Mouse (Mus musculus): ENCODE data around the gene Mfap1b.

Mfap1b gene

DNA sequence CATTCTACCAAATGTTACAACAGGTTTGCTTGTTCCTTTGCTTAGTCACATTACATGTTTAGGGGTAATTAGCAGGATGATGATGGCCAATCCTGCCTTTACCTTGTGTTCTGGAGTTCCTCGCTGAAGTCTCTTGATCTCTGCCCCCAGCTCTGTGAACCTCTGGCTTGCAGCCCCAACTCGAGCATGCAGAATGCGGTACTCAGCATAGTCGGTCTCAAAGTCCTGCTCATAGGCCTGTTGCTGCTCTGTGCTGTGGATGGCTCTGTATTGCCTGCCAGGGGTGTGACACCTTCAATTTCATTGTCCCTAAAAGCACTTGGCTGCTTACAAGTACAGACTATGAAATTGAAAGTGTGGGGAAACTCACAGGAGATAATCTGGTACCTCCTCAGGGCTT, 34.1 kb downstream of the Mfap1b start:
- CTCF ChIA-PET, result interaction anchor here (0.6 kb wide), 2 partner anchors 27 kb away, joined by 3 to 8 read pairs; no protein-coding TSS in a partner anchor

DNA sequence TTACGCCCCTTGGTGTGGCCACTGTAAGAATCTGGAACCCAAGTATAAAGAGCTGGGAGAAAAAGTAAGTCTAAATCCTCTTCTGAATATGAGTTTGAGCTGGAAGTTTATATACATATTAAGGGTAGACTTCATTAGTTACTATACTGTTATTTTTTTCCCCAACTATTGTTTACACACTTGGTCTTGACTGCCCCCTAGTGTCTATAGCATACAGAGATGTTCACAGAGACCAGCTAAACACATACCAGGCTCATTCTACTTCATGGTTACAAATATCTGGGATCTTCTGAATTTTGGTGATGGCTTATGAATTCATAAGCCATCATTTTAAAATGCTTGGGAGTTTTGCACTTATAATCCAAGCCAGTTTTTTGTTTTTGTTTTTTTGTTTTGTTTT, 39.0 kb downstream of the Mfap1b start:
- CTCF ChIA-PET, result interaction anchor here (0.7 kb wide), 1 partner anchor 270 kb away, joined by 3 read pairs; no protein-coding TSS in a partner anchor

DNA sequence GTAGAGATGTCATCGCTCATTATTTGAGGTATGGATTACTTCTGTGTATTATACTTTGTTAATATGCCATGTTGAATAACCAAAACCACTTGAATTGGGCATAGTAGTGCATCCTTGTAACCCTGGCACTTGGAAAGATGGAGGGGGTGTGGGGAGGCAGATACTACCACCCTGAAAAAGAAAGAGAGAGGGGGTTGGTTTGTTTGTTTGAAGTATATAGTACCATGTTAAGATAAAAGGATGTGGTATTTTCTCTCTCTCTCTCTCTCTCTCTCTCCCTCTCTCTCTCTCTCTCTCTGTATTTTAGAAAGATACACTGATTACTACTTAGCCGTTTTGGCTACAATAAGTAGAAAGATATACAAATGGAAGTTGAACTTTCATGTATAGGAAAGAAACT, 48.0 kb downstream of the Mfap1b start:
- CTCF ChIA-PET, result no interaction called here

DNA sequence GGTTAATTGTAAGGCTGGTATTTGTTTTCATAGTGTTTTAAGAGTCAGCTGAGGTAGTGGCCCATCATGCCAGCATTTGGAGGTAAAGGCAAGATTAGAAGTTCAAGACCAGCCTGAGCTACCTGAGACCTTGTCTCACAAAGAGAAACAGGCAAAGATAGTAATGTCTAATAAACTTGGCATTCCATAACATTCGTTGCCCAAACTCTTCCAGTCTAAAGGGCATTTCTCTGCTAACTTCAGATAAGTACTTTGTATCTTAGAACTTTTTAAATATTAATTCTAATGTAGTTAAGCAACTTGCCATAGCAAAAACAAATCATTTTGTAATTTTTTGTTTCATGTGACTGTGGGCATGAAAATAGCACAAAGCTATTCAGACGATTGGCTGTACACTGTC, 50.7 kb downstream of the Mfap1b start:
- CTCF ChIA-PET, result no interaction called here

DNA sequence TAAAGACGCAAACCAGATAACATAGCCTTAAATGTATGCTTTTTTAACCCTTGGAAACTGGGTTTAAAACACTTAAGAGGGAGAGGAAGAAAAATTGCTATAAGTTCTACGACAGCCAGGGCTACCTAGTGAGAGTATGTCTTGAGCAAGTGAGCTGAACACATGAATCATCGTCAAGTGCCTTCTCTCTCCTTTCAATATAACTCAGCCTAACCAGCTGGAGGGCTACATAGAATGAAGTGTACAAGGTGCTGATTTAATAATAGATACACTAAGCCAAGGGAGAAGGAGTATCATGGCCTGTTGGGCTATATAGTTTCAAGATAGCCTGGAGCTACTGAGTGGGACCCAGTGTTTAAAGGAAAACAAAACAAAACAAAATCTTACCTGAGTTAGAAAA, 55.4 kb downstream of the Mfap1b start:
- CTCF ChIA-PET, result interaction anchor here (0.7 kb wide), 1 partner anchor 139 kb away, joined by 3 read pairs; no protein-coding TSS in a partner anchor

DNA sequence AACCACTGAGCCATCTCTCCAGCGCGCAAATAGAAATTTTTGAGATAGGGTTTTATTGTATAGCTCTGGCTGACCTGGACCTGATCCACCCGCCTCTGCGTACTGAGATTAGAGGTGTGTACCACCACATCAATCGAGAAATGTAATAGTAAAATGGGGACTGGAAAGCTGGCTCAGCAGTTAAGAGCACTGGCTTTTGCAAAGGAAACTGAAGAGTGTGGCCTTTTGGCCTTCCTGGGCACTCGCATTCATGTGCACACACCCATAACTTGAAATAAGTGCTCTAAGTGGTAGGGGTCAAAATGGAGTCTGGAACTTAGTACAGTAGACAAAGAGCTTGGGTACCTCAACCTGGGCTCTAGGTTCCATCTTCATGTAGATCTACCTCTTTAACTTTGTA, 57.5 kb downstream of the Mfap1b start:
- CTCF ChIA-PET, result no interaction called here

DNA sequence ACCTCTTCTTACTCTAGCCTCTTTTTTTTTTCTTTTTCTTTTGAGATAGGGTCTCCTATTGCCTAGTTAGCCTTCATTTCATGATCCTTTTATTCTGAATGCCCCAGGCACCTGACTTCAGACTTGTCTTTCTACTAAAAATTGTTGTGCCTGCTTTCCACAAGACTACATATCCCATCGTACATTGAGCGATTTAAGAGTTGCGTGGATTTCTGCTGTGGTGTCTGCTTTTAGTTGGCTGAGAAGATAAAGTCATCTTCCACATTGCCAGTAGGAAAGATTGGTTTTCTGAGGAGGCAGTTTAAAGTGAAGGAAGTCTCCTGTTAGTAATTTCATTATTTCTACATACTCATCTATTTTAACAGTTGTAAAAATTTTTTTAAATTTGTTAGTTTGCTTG, 58.3 kb downstream of the Mfap1b start:
- CTCF ChIA-PET, result interaction anchor here (1.2 kb wide), 1 partner anchor 13 kb away, joined by 4 read pairs; no protein-coding TSS in a partner anchor

DNA sequence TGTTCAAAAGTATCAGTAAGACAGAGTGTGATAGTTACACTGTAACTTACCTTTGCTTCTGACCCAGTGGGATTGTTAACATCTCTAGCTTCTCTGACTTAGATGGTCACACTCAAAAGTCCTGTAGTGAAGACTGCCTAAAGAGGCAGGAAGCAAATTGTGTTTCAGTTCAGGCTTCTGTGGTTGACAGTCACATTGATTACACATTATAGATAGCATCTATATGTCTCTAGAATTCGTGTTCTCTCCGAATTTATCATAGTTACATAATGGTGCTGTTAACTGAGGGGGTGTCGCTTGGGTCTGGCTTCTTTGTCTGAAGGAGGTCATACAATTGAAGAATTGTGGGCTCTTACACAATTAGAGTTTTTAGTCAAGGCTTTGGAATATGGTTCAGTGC, 58.8 kb downstream of the Mfap1b start:
- CTCF ChIA-PET, result interaction anchor here (0.7 to 1.2 kb wide), 2 partner anchors 13 to 829 kb away, joined by 3 to 4 read pairs; no protein-coding TSS in a partner anchor

DNA sequence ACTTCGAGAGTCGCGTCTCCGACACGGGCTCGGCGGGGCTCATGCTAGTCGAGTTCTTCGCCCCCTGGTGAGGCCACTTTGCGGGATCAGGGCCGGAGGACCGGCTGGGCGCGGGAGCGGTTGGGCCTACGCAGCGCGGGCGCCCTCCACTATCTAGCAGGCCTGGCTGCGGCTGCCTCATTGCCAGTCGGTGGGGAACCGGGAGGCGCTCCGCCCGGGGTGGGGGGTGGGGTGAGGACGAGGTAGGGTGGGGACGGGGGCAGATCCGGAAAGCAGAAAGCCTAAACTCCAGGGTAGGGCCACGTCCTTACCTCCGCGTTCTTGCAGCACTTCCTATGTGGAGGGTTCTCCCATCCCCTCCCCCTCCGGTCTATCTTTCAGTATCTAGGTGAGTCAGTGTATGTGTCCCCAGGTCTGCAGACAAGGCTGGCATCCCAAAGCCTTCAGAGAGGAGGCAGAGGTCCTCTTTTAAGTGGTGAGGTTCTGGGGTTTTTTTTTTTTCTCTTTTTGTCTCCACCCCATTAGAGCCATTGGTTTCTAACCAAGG, 59.7 kb downstream of the Mfap1b start:
- CTCF ChIA-PET, result interaction anchor here (0.7 to 1.2 kb wide), 4 partner anchors 14 to 829 kb away, joined by 3 to 10 read pairs (median 4); no protein-coding TSS in a partner anchor

DNA sequence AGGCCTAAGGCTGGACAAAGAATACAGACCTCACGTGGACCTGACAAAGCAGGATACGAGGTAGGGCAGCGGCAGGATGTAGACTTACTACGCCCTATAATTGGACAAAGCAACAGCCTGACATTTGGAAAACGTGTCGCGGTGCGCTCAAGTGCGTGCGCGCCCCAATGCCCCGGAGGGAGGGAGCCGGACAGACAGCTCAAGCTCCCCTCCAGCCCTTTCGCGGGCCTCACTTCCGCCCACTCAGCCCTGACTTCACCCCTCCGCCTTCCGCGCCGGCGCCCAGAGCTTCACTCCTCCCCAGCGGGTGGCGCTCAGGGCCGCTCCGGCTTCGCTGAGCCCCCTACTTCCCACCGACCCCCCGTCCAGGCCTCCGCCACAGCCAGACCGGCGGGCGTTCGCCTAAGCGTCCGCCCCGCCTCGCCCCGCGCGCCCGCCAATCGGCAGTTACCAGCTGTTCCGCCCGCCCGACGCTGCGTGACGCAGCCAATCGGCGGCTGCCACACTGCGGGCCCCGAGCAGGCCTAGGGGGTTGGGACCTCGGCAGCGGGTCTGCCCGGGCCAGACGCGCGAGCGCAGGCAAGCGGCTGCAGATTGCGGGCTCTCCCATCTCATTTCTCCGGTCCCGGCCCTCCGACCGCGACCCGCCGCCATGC, 60.4 kb downstream of the Mfap1b start, which contains the start of the genes Pdia3 and Catsper2:
TSS of gene Pdia3 (plus strand) at position 389 of the 656 bp plus-strand sequence.
TSS of gene Catsper2 (minus strand) at position 406 of the 656 bp plus-strand sequence.
- CTCF ChIA-PET, result interaction anchor here (0.6 to 0.8 kb wide), 7 partner anchors 15 to 343 kb away, joined by 3 to 13 read pairs (median 4); no protein-coding TSS in a partner anchor

DNA sequence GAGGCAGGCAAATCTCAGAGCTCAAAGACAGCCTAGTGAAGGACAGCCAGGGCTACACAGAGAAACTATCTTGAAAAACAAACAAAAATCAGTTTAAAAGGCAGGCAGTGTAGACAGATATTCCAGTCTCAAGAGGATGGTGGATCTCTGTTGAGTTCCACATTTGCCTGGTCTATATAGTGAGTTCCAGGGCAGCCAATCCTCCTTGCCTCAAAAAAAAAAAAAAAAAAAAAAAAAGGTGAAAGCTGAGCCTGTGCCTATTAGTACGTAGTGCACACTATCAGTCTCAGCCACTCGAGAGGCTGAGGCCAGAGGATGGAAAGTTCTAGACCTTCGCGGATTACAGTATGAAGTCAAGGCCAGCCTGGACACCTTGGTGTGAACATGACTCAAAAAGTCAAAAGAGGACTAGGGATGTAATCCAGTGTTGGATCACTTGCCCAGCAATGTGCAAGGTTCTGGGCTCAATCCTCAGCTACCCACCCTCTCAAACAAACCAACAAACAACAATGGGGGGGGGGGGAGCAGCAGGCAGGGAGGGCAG, 61.0 kb downstream of the Mfap1b start:
- CTCF ChIA-PET, result interaction anchor here (0.6 to 0.8 kb wide), 6 partner anchors 27 to 343 kb away, joined by 3 to 13 read pairs (median 6); no protein-coding TSS in a partner anchor
